ENCODE assay signal across 22 mouse cellular contexts in genomic region chr17:49111911-49112310, GRCm38 (mm10).
DNase-seq lines count a peak whose midpoint lies in the region; TF ChIP-seq lines count a peak whose summit lies in the region.
"Had no signal": no experiment of that assay in that cellular context is flagged by ENCODE, and none has a peak within 500 bp of the region (broad histone marks: within the 10 kb centered on the region; RNA-seq: fewer than 3 reads in every experiment).

No protein-coding gene starts in this region.

- H3K4me3 ChIP-seq in left cerebral cortex, adult 2 months, result no peak overlapping the region
- H3K4me3 ChIP-seq: forebrain, embryonic 13.5 days; heart, embryonic 15.5 days; limb, embryonic 13.5 days; lung, embryonic 15.5 days had no signal

- H3K27ac ChIP-seq in left cerebral cortex, adult 2 months, result peak overlapping the region; percentile 61
- H3K27ac ChIP-seq: forebrain, embryonic 13.5 days; heart, embryonic 15.5 days; kidney, postnatal 0 days; limb, embryonic 13.5 days; lung, embryonic 15.5 days; stomach, postnatal 0 days had no signal

- TF ChIP-seq CTCF in left cerebral cortex, adult 2 months (IDR thresholded peaks at IDR 0.05), result no peak

- intact Hi-C loops in left cerebral cortex, adult 2 months (cut with DNase I), result loop anchor here (2.0 kb wide), 2 partner anchors 27 to 107 kb away; no protein-coding TSS in a partner anchor
- intact Hi-C loops in left cerebral cortex, postnatal 10 days (cut with DNase I), result no loop called here
- intact Hi-C loops in left cerebral cortex, postnatal 36 days (cut with DNase I), result no loop called here

- DNase-seq in frontal cortex, postnatal 36 days (ENCODE audit: low spot score in 2 of 2), result peak; percentile 31 to 49
- no peak for DNase-seq in frontal cortex, postnatal 14 days (ENCODE audit: low spot score in 2 of 2)
- DNase-seq in left cerebral cortex, adult 2 months (ENCODE audit: extremely low spot score in 1 of 2, low spot score in 2 of 2), result peak in 1 of 2 experiments; percentile 14
- no peak for DNase-seq in left cerebral cortex, postnatal 10 days (ENCODE audit: extremely low spot score in 1 of 2, low spot score in 2 of 2)
- DNase-seq in brain, adult 2 months (ENCODE audit: low read depth, low spot score), result peak; percentile 72
- peak; percentile 37 to 48 for DNase-seq in left cerebral cortex, postnatal 36 days (ENCODE audit: low spot score in 2 of 2)
- no peak for DNase-seq in kidney, postnatal 10 days
- DNase-seq in Muller cell, postnatal 12 days (ENCODE audit: inconsistent ontology term), result no peak
- DNase-seq: adrenal gland, postnatal 10 days; cerebellum, adult 11 months; cerebellum, adult 9-10 months; cerebellum, postnatal 36 days; kidney, adult 18-20 months; layer of hippocampus, postnatal 36 days; lung, postnatal 36 days; thymus, postnatal 14 days had no signal

Comparison
In these comparisons a context has a peak if more than half of its experiments do, and no peak if none do; other contexts are left out.
1. DNase-seq: peak in frontal cortex, postnatal 36 days (2 of 2), brain, adult 2 months (single experiment) and left cerebral cortex, postnatal 36 days (2 of 2); none in frontal cortex, postnatal 14 days (0 of 2), left cerebral cortex, postnatal 10 days (0 of 2), kidney, postnatal 10 days (single experiment) and Muller cell, postnatal 12 days (single experiment).